Mouse (Mus musculus): ENCODE data around the gene Wars. TPM values are rescaled to one million over a fixed set of nuclear protein-coding genes. Genes with fewer than 3 reads are reported as not detected.

The Wars gene
- polyA plus RNA-seq, 1 experiment from 2014 or later, result 63.0 TPM

DNA sequence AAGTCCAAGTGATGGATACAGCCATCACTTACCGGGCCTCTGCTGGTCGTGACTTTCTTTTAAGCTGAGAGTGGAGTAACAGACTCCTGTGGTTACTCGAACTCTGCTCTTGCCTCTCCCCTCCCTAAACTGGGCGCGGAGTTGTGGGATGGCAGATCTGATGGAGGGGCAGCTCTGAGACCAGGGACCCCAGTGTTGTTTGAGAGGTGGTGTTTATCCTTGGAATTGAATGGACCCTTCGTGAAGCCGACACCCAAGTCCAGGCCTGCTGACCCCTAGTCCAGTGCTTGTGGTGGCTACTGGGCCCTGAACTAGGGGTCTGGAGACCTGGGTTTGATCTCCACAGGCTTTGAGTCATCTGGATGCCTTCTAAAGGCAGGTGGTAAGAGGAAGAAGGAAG lies 57.3 kb downstream of the Wars start:
- no peak for ATAC-seq (replicated peaks; ENCODE audit: extremely low read depth, insufficient read depth, low FRiP score)
- Histone ChIP-seq H3K4me3 (ENCODE audit: low read length) (peak overlapping the region; percentile 78), H3K4me1 (ENCODE audit: control insufficient read depth, insufficient read depth, low read length) (peaks cover 23% of the 10 kb centered on the region), H3K36me3 (ENCODE audit: control insufficient read depth, insufficient read depth) (peaks cover 4% of the 10 kb centered on the region; the same call in 1 of the 2 replicates), H3K27ac (ENCODE audit: low read length) (no peak overlapping the region), H3K4me2 (ENCODE audit: low read depth, low read length) (peak overlapping the region; percentile 81), H3K9ac (ENCODE audit: low read length) (peak overlapping the region; percentile 87), H3K27me3 (ENCODE audit: control insufficient read depth, insufficient read depth, low read length) (no peaks in the 10 kb centered on the region), H3K9me3 (replicated peaks; ENCODE audit: control insufficient read depth, low read length) (no peaks in the 10 kb centered on the region)
- 45% methylated on average over 7 of the region's 7 CpGs for WGBS

DNA sequence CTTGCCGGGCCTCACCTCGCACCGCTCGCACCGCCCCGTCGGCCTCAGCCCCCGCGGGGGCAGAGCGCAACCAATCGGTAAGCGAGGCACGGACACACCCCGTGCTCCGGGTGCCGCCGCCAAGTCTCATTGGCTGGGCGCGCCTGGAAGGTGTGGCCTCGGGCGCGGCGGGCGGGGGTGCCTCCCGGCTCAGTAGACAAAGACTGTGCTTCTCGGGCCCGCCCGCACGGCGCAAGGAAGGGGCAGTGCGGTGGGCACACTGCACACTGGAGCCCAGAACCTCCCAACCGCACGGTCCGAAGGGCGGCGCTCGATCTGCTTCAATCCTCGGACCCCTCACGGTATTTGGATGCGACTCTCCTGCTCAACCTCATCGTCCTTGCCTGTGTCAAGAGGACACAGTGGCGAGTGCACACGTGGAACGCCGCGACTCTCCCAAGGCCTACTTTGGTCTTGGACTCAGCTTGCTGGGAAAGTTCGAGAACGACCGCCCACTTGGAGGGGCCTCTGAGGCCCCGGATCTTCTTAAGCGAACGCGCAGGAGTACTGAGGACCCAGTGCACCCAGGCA lies 58.0 kb downstream of the Wars start, which contains the start of the genes Slc25a29 and Slc25a47:
Gene Slc25a29 (minus strand): TSS at position 44 of the 570 bp plus-strand sequence.
Gene Slc25a47 (plus strand): TSS at position 207 of the 570 bp plus-strand sequence.
- peak within 1 kb of the TSS; percentile 78 for H3K4me3 ChIP-seq (ENCODE audit: low read length)
- under 1% methylated on average over 53 of the region's 53 CpGs for WGBS
- peak within 1 kb of the TSS; percentile 85 for H3K27ac ChIP-seq (ENCODE audit: low read length)
- H3K4me1 ChIP-seq (ENCODE audit: control insufficient read depth, insufficient read depth, low read length), result peaks cover 23% of the 10 kb centered on the region
- H3K27me3 ChIP-seq (ENCODE audit: control insufficient read depth, insufficient read depth, low read length), result no peaks in the 10 kb centered on the region
- 0 out of 2 replicates have a peak, but pooled peaks cover 2% of the 10 kb centered on the region for H3K36me3 ChIP-seq (ENCODE audit: control insufficient read depth, insufficient read depth)
- H3K9me3 ChIP-seq (replicated peaks; ENCODE audit: control insufficient read depth, low read length), result no peaks in the 10 kb centered on the region
- H3K4me2 ChIP-seq (ENCODE audit: low read depth, low read length), result peak within 1 kb of the TSS; percentile 99
- peak; percentile 99 for ATAC-seq (replicated peaks; ENCODE audit: extremely low read depth, insufficient read depth, low FRiP score)
- peak within 1 kb of the TSS; percentile 87 for H3K9ac ChIP-seq (ENCODE audit: low read length)

DNA sequence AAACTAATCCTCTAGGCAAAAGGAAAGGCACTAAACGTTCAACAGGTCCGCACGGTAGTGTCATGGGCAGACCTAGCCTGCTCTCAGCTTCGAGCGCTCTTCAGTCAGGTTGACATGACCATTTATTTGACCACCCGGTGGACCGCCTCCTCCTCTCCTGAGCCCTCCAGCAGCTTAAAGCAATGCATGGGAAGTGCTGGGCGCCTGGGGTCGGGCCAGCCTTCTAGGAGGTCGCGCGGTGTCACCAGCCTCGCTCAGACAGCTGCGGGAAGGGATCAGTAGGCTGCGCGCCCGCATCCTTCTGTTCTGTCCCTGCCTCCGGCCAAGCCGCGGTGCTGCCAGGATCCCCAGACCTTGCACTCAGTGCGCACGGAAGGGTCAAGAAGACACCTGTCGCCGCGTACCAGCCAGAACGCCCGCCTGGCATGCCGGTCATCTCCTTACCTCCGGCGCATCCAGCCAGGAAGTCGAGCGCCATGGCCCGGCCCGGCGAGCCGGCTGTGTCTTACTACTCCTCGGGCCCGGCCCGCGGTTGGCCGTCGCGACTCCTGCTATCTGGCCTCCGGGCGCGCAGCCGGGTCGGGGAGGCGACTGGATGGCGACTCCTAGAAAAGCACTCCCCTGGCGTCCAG lies 58.6 kb downstream of the Wars start:
- Histone ChIP-seq H3K27me3 (ENCODE audit: control insufficient read depth, insufficient read depth, low read length) (no peaks in the 10 kb centered on the region), H3K4me3 (ENCODE audit: low read length) (peak overlapping the region; percentile 78), H3K27ac (ENCODE audit: low read length) (peak overlapping the region; percentile 24; the same call in 1 of the 2 replicates), H3K9ac (ENCODE audit: low read length) (peak overlapping the region; percentile 77), H3K36me3 (ENCODE audit: control insufficient read depth, insufficient read depth) (0 out of 2 replicates have a peak, but pooled peaks cover 2% of the 10 kb centered on the region), H3K4me2 (ENCODE audit: low read depth, low read length) (peak overlapping the region; percentile 99), H3K9me3 (replicated peaks; ENCODE audit: control insufficient read depth, low read length) (no peaks in the 10 kb centered on the region), H3K4me1 (ENCODE audit: control insufficient read depth, insufficient read depth, low read length) (peaks cover 23% of the 10 kb centered on the region)
- 3% methylated on average over 51 of the region's 51 CpGs for WGBS
- ATAC-seq (replicated peaks; ENCODE audit: extremely low read depth, insufficient read depth, low FRiP score), result 0 out of 2 replicates have a peak, but pooled peaks have one; percentile 1

DNA sequence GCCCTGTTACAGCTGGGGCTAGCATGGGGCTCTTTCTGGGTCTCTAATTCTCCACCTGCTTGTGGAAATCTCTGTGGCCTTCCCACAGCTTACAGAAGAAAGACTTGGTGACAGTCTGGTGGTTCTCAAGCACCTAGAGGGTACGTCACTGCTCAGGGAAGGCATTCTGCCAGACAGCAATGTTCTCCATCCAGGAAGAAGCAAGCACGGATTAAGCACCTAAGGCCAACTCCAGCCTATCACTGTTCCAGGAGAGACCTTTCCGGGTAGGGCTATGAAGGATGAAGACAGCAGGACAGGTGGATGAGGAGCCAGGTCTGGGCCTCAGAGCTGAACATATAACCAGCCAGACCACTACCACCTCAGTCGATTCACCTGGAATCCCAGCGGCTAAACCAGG lies 59.2 kb downstream of the Wars start:
- H3K36me3 ChIP-seq (ENCODE audit: control insufficient read depth, insufficient read depth), result 0 out of 2 replicates have a peak, but pooled peaks cover 2% of the 10 kb centered on the region
- H3K4me1 ChIP-seq (ENCODE audit: control insufficient read depth, insufficient read depth, low read length), result peaks cover 23% of the 10 kb centered on the region
- peak overlapping the region; percentile 78 for H3K4me3 ChIP-seq (ENCODE audit: low read length)
- no peak overlapping the region for H3K27ac ChIP-seq (ENCODE audit: low read length)
- H3K9me3 ChIP-seq (replicated peaks; ENCODE audit: control insufficient read depth, low read length), result no peaks in the 10 kb centered on the region
- ATAC-seq (replicated peaks; ENCODE audit: extremely low read depth, insufficient read depth, low FRiP score), result no peak
- peak overlapping the region; percentile 99 for H3K4me2 ChIP-seq (ENCODE audit: low read depth, low read length)
- peak overlapping the region; percentile 77 for H3K9ac ChIP-seq (ENCODE audit: low read length)
- H3K27me3 ChIP-seq (ENCODE audit: control insufficient read depth, insufficient read depth, low read length), result no peaks in the 10 kb centered on the region
- WGBS, result 40% methylated on average over 5 of the region's 5 CpGs

DNA sequence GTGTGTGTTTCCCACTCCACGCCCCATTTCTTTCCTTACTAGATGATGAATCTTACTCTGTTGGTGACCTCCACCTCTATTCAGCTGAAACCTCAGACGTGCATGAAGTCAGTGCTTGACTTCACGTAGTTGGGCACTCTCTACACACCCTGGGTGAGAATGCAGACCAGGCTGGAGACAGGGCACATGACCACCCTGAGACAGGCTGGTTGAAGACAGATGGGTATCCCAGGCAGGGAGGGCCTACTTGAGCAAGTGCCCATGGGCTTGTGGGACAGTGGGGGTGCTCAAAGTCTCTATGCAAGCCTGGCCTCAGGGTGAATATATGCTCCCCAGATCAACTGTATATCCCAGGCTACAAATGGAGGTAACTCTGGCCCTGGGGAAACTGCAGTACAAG lies 59.6 kb downstream of the Wars start:
- H3K9ac ChIP-seq (ENCODE audit: low read length), result peak overlapping the region; percentile 77; the same call in 1 of the 2 replicates
- peak overlapping the region; percentile 99; the same call in 1 of the 2 replicates for H3K4me2 ChIP-seq (ENCODE audit: low read depth, low read length)
- WGBS, result 84% methylated on average over 3 of the region's 3 CpGs

DNA sequence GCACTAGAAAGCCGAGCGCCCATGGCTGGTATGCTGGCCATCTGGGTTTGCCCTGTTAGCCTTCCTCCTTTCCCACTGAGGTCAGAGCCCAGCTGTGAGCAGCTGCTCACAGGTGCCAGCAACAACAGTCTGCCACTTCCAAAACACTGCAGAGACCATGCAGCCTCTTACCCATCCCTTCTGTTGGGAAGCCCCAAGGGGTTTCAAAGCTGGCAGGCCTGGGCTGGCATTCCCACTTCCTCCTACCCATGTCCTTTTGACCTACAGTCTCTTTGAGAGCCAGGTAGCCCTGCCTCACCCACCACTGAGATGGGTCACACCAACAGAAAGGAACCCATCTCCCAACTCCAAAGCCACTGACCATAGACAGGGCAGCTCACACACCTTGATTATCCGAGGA lies 60.6 kb downstream of the Wars start:
- no peak for ATAC-seq (replicated peaks; ENCODE audit: extremely low read depth, insufficient read depth, low FRiP score)
- Histone ChIP-seq H3K27ac (ENCODE audit: low read length) (no peak overlapping the region), H3K9ac (ENCODE audit: low read length) (no peak overlapping the region), H3K4me3 (ENCODE audit: low read length) (no peak overlapping the region), H3K4me2 (ENCODE audit: low read depth, low read length) (no peak overlapping the region), H3K36me3 (ENCODE audit: control insufficient read depth, insufficient read depth) (peaks cover 2% of the 10 kb centered on the region; the same call in 1 of the 2 replicates), H3K4me1 (ENCODE audit: control insufficient read depth, insufficient read depth, low read length) (peaks cover 23% of the 10 kb centered on the region), H3K9me3 (replicated peaks; ENCODE audit: control insufficient read depth, low read length) (no peaks in the 10 kb centered on the region), H3K27me3 (ENCODE audit: control insufficient read depth, insufficient read depth, low read length) (no peaks in the 10 kb centered on the region)
- 80% methylated on average over 3 of the region's 3 CpGs for WGBS

More for the DNA sequence above, 59.6 kb downstream of the Wars start:
- Histone ChIP-seq H3K36me3 (ENCODE audit: control insufficient read depth, insufficient read depth) (0 out of 2 replicates have a peak, but pooled peaks cover 2% of the 10 kb centered on the region), H3K4me3 (ENCODE audit: low read length) (no peak overlapping the region), H3K27ac (ENCODE audit: low read length) (no peak overlapping the region), H3K27me3 (ENCODE audit: control insufficient read depth, insufficient read depth, low read length) (no peaks in the 10 kb centered on the region), H3K9me3 (replicated peaks; ENCODE audit: control insufficient read depth, low read length) (no peaks in the 10 kb centered on the region), H3K4me1 (ENCODE audit: control insufficient read depth, insufficient read depth, low read length) (peaks cover 23% of the 10 kb centered on the region)
- ATAC-seq (replicated peaks; ENCODE audit: extremely low read depth, insufficient read depth, low FRiP score), result no peak

DNA sequence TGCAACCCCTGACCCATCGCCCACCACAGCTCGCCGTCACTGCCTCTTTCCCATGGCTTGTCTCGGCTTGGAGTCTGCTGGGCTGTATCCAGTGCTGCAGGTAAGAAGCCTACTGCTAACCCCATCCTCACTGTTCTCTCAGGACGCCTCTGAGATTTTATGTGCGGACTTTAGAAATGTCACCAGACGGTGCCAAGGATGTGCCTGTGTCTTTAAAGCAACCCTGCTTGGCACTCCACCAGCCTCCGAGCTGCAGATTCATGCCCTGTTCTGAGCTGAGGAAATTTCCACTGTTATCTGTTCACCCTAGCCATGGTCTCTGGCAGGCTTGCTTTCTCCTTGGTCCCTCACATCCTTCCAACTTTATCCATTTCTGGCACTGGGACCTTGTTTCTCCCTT lies 61.1 kb downstream of the Wars start:
- H3K4me3 ChIP-seq (ENCODE audit: low read length), result no peak overlapping the region
- H3K4me1 ChIP-seq (ENCODE audit: control insufficient read depth, insufficient read depth, low read length), result peaks cover 20% of the 10 kb centered on the region
- no peak overlapping the region for H3K9ac ChIP-seq (ENCODE audit: low read length)
- no peaks in the 10 kb centered on the region for H3K27me3 ChIP-seq (ENCODE audit: control insufficient read depth, insufficient read depth, low read length)
- no peak for ATAC-seq (replicated peaks; ENCODE audit: extremely low read depth, insufficient read depth, low FRiP score)
- no peak overlapping the region for H3K27ac ChIP-seq (ENCODE audit: low read length)
- H3K9me3 ChIP-seq (replicated peaks; ENCODE audit: control insufficient read depth, low read length), result no peaks in the 10 kb centered on the region
- H3K36me3 ChIP-seq (ENCODE audit: control insufficient read depth, insufficient read depth), result peaks cover 6% of the 10 kb centered on the region; the same call in 1 of the 2 replicates
- H3K4me2 ChIP-seq (ENCODE audit: low read depth, low read length), result no peak overlapping the region
- 81% methylated on average over 8 of the region's 8 CpGs for WGBS

DNA sequence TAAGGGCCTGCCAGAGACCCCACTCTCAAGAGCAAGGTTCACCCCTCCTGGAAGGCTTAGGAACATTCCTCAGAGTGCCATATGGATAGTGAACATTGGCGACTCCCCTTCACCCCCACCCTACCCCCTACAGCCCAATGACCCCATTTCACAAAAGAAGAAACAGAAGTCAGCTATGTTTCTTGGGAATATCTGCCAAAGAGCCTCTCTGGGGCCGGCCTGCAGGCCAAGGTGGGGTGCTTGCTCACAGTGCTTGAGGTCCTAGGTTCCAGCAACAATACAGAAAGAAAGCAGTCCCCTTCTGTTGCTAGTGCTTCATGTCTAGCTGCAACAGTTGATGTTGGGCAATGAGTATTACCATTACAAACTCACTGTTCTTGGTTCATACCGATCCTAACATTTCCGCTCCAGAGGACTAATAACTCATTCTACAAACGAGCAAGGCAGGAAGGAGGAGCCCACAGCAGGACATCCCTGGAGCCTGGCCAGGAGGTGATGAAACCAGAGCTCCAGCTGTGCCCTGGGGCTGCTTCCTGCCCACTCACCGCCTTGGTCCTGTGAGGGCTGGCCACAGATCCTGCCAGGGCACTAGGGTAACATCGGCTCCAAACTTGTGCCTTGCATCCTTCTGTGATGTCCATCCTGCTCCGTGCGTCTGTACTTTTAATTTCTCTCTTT lies 61.9 kb downstream of the Wars start:
- H3K4me1 ChIP-seq (ENCODE audit: control insufficient read depth, insufficient read depth, low read length), result peaks cover 13% of the 10 kb centered on the region
- H3K4me2 ChIP-seq (ENCODE audit: low read depth, low read length), result no peak overlapping the region
- no peak overlapping the region for H3K9ac ChIP-seq (ENCODE audit: low read length)
- H3K9me3 ChIP-seq (replicated peaks; ENCODE audit: control insufficient read depth, low read length), result no peaks in the 10 kb centered on the region
- no peak overlapping the region for H3K4me3 ChIP-seq (ENCODE audit: low read length)
- WGBS, result 68% methylated on average over 9 of the region's 9 CpGs
- peaks cover 8% of the 10 kb centered on the region; the same call in 1 of the 2 replicates for H3K36me3 ChIP-seq (ENCODE audit: control insufficient read depth, insufficient read depth)
- no peak overlapping the region for H3K27ac ChIP-seq (ENCODE audit: low read length)
- ATAC-seq (replicated peaks; ENCODE audit: extremely low read depth, insufficient read depth, low FRiP score), result no peak
- H3K27me3 ChIP-seq (ENCODE audit: control insufficient read depth, insufficient read depth, low read length), result no peaks in the 10 kb centered on the region

Measured in heart, embryonic 16.5 days (tissue).